Mouse (Mus musculus): ENCODE results near the gene Arhgef1. TPM values are rescaled to one million over a fixed set of nuclear protein-coding genes. Genes with fewer than 3 reads are reported as not detected.

Arhgef1 gene
- polyA plus RNA-seq, 2 experiments = 109 to 256 TPM

- WGBS = 90% methylated on average over 14 of the region's 14 CpGs
- Histone ChIP-seq H3K9ac (ENCODE audit: low read depth, low read length, severe bottlenecking) (no peak overlapping the region), H3K4me2 (replicated peaks; ENCODE audit: low read depth, low read length, severe bottlenecking) (no peak overlapping the region), H3K36me3 (ENCODE audit: control insufficient read depth, insufficient read depth, low read length) (peaks cover 72% of the 10 kb centered on the region), H3K4me1 (ENCODE audit: control insufficient read depth, insufficient read depth, low read length) (peaks cover 3% of the 10 kb centered on the region; the same call in 1 of the 2 replicates), H3K4me3 (replicated peaks; ENCODE audit: low read length) (no peak overlapping the region), H3K9me3 (ENCODE audit: control insufficient read depth, low read length) (no peaks in the 10 kb centered on the region), H3K27ac (replicated peaks; ENCODE audit: low read depth, low read length) (no peak overlapping the region), H3K27me3 (ENCODE audit: control insufficient read depth, insufficient read depth, low read length) (no peaks in the 10 kb centered on the region)
- no peak for TF ChIP-seq POLR2A (IDR thresholded peaks at IDR 0.05; ENCODE audit: borderline replicate concordance, extremely low read depth, insufficient read depth, insufficient read length)
- DNase-seq (ENCODE audit: low spot score) (no peak), ATAC-seq (ENCODE audit: low FRiP score, low read depth) (no peak)
Measured at GRCm38 (mm10) chr7:24912480-24912879, 9.8 kb downstream of the Arhgef1 start.

- Histone ChIP-seq H3K4me3 (replicated peaks; ENCODE audit: low read length) (no peak overlapping the region), H3K36me3 (ENCODE audit: control insufficient read depth, insufficient read depth, low read length) (peaks cover 74% of the 10 kb centered on the region), H3K9ac (ENCODE audit: low read depth, low read length, severe bottlenecking) (no peak overlapping the region), H3K4me2 (replicated peaks; ENCODE audit: low read depth, low read length, severe bottlenecking) (no peak overlapping the region), H3K9me3 (ENCODE audit: control insufficient read depth, low read length) (no peaks in the 10 kb centered on the region), H3K27me3 (ENCODE audit: control insufficient read depth, insufficient read depth, low read length) (no peaks in the 10 kb centered on the region), H3K4me1 (ENCODE audit: control insufficient read depth, insufficient read depth, low read length) (no peaks in the 10 kb centered on the region), H3K27ac (replicated peaks; ENCODE audit: low read depth, low read length) (no peak overlapping the region)
- no peak for TF ChIP-seq POLR2A (IDR thresholded peaks at IDR 0.05; ENCODE audit: borderline replicate concordance, extremely low read depth, insufficient read depth, insufficient read length)
- ATAC-seq (ENCODE audit: low FRiP score, low read depth) (no peak), DNase-seq (ENCODE audit: low spot score) (no peak)
- WGBS = 91% methylated on average over 20 of the region's 20 CpGs
Measured at GRCm38 (mm10) chr7:24918763-24919323, 16.1 kb downstream of the Arhgef1 start.

- peaks cover 83% of the 10 kb centered on the region for H3K36me3 ChIP-seq (ENCODE audit: control insufficient read depth, insufficient read depth, low read length)
- H3K4me2 ChIP-seq (replicated peaks; ENCODE audit: low read depth, low read length, severe bottlenecking) = no peak overlapping the region
- ATAC-seq (ENCODE audit: low FRiP score, low read depth) (no peak), DNase-seq (ENCODE audit: low spot score) (no peak)
- no peak for TF ChIP-seq POLR2A (IDR thresholded peaks at IDR 0.05; ENCODE audit: borderline replicate concordance, extremely low read depth, insufficient read depth, insufficient read length)
- no peak overlapping the region for H3K9ac ChIP-seq (ENCODE audit: low read depth, low read length, severe bottlenecking)
- H3K9me3 ChIP-seq (ENCODE audit: control insufficient read depth, low read length) = no peaks in the 10 kb centered on the region
- 88% methylated on average over 9 of the region's 9 CpGs for WGBS
- H3K4me3 ChIP-seq (replicated peaks; ENCODE audit: low read length) = no peak overlapping the region
- no peak overlapping the region for H3K27ac ChIP-seq (replicated peaks; ENCODE audit: low read depth, low read length)
- no peaks in the 10 kb centered on the region for H3K27me3 ChIP-seq (ENCODE audit: control insufficient read depth, insufficient read depth, low read length)
- no peaks in the 10 kb centered on the region for H3K4me1 ChIP-seq (ENCODE audit: control insufficient read depth, insufficient read depth, low read length)
Measured at GRCm38 (mm10) chr7:24919728-24920127, 17.0 kb downstream of the Arhgef1 start.

DNA sequence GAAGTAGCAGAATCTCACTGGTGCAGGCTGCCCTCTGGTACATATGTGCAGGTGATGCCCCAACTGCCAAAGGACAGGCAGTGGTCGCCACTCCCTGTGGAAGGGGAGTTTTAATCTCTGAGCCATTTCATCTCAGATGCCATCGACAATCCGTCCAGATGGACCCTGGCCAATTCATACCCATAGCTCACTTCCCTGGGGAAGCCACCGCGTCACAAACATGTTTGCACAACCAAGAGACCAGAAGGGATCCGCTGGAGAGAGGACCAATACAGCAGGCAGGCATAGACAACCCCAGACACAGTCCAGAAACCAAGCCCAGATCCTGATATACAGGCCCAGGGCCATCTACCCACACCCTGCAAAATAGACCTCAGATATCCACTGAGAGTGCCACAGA is 27.8 kb downstream of the Arhgef1 start:
- H3K4me2 ChIP-seq (replicated peaks; ENCODE audit: low read depth, low read length, severe bottlenecking) = no peak overlapping the region
- 50% methylated on average over 6 of the region's 6 CpGs for WGBS
- no peak overlapping the region for H3K27ac ChIP-seq (replicated peaks; ENCODE audit: low read depth, low read length)
- H3K9ac ChIP-seq (ENCODE audit: low read depth, low read length, severe bottlenecking) = no peak overlapping the region
- no peaks in the 10 kb centered on the region for H3K9me3 ChIP-seq (ENCODE audit: control insufficient read depth, low read length)
- H3K4me3 ChIP-seq (replicated peaks; ENCODE audit: low read length) = no peak overlapping the region
- TF ChIP-seq POLR2A (IDR thresholded peaks at IDR 0.05; ENCODE audit: borderline replicate concordance, extremely low read depth, insufficient read depth, insufficient read length) = no peak
- ATAC-seq (ENCODE audit: low FRiP score, low read depth) = no peak
- H3K27me3 ChIP-seq (ENCODE audit: control insufficient read depth, insufficient read depth, low read length) = peaks cover 61% of the 10 kb centered on the region
- H3K36me3 ChIP-seq (ENCODE audit: control insufficient read depth, insufficient read depth, low read length) = peaks cover 21% of the 10 kb centered on the region
- H3K4me1 ChIP-seq (ENCODE audit: control insufficient read depth, insufficient read depth, low read length) = no peaks in the 10 kb centered on the region
- no peak for DNase-seq (ENCODE audit: low spot score)

GRCm38 (mm10) chr7:24931651-24932050 is 28.9 kb downstream of the Arhgef1 start:
- H3K27me3 ChIP-seq (ENCODE audit: control insufficient read depth, insufficient read depth, low read length) = peaks cover 72% of the 10 kb centered on the region
- no peak overlapping the region for H3K9ac ChIP-seq (ENCODE audit: low read depth, low read length, severe bottlenecking)
- peaks cover 10% of the 10 kb centered on the region for H3K36me3 ChIP-seq (ENCODE audit: control insufficient read depth, insufficient read depth, low read length)
- WGBS = 0% methylated on average over 14 of the region's 15 CpGs
- no peaks in the 10 kb centered on the region for H3K9me3 ChIP-seq (ENCODE audit: control insufficient read depth, low read length)
- DNase-seq (ENCODE audit: low spot score) (no peak), ATAC-seq (ENCODE audit: low FRiP score, low read depth) (no peak)
- no peak for TF ChIP-seq POLR2A (IDR thresholded peaks at IDR 0.05; ENCODE audit: borderline replicate concordance, extremely low read depth, insufficient read depth, insufficient read length)
- no peaks in the 10 kb centered on the region for H3K4me1 ChIP-seq (ENCODE audit: control insufficient read depth, insufficient read depth, low read length)
- no peak overlapping the region for H3K27ac ChIP-seq (replicated peaks; ENCODE audit: low read depth, low read length)
- no peak overlapping the region for H3K4me3 ChIP-seq (replicated peaks; ENCODE audit: low read length)
- H3K4me2 ChIP-seq (replicated peaks; ENCODE audit: low read depth, low read length, severe bottlenecking) = no peak overlapping the region
